Mouse (Mus musculus) heart, postnatal 0 days (tissue): ENCODE measurements around the gene Ptbp1. TPM values are rescaled to one million over a fixed set of nuclear protein-coding genes. Genes with fewer than 3 reads are reported as not detected.

Experiments
- ATAC-seq: fragments of 200-750 bp; cut with Nextera tagmentation; 2 replicates; pipeline ENCODE4 v1.8.0; 2017; ENCODE audit warnings: low read depth, moderate number of reproducible peaks, moderate library complexity; ENCODE audit not compliant: insufficient read depth
- DNase-seq: peaks from one replicate; pipeline ENCODE4 v3.0.0-alpha.2; 2016; ENCODE audit warnings: low spot score
- H3K27ac ChIP-seq: fragments of 300-500 bp; sonication (generic); 2 replicates; pipeline ENCODE4 v1.5.1; 2014; ENCODE audit warnings: low read depth, mild to moderate bottlenecking
- H3K27me3 ChIP-seq: fragments of 300-500 bp; sonication (generic); 2 replicates; pipeline ENCODE4 v1.6.1; 2014; ENCODE audit warnings: low read length, mixed read lengths; ENCODE audit not compliant: control insufficient read depth, insufficient read depth
- H3K36me3 ChIP-seq: fragments of 300-500 bp; sonication (generic); replicated peaks from 2 replicates; pipeline ENCODE4 v1.6.1; 2014; ENCODE audit warnings: low read length, mixed read lengths; ENCODE audit not compliant: control insufficient read depth, insufficient read depth
- H3K4me1 ChIP-seq: fragments of 300-500 bp; sonication (generic); 2 replicates; pipeline ENCODE4 v1.6.1; 2014; ENCODE audit warnings: antibody characterized with exemption; ENCODE audit not compliant: control insufficient read depth, insufficient read depth
- H3K4me2 ChIP-seq: fragments of 300-500 bp; sonication (generic); 2 replicates; pipeline ENCODE4 v1.6.1; 2014; ENCODE audit warnings: low read depth, mild to moderate bottlenecking, low read length, moderate library complexity
- H3K4me3 ChIP-seq: fragments of 300-500 bp; sonication (generic); 2 replicates; pipeline ENCODE4 v1.5.1; 2014; ENCODE audit warnings: low read depth, low read length
- H3K9ac ChIP-seq: fragments of 300-500 bp; sonication (generic); replicated peaks from 2 replicates; pipeline ENCODE4 v1.6.1; 2014; ENCODE audit warnings: low read depth, low read length, mixed read lengths
- H3K9me3 ChIP-seq: fragments of 300-500 bp; sonication (generic); replicated peaks from 2 replicates; pipeline ENCODE4 v1.6.1; 2016; ENCODE audit warnings: low read length; ENCODE audit not compliant: control insufficient read depth
- CTCF ChIP-seq: IDR thresholded peaks from 2 replicates; pipeline ENCODE4 v1.5.1; 2016; ENCODE audit warnings: antibody characterized with exemption, control low read depth, low read depth
- EP300 ChIP-seq: IDR thresholded peaks from 2 replicates; pipeline ENCODE4 v1.6.1; 2016; ENCODE audit warnings: antibody characterized with exemption, low read depth
- WGBS: fragments of 180-500 bp; shearing (Covaris S2); extraction: QIAGEN DNeasy Blood & Tissue Kit; methylation state at CpG from one replicate; pipeline ENCODE4 v1.1.7; 2014; 5-methylcytosine and 5-hydroxymethylcytosine counted together
- polyA plus RNA-seq: library from polyadenylated mRNA; unstranded; fragments of >200 nt; fragmentation: Nextera tagmentation; extraction: Ambion mirVana; gene quantifications from 2 replicates; pipeline ENCODE4 v1.2.1, GENCODE M21; 2015
- total RNA-seq: library from RNA; depleted of rRNA; stranded (reverse); fragments of >200 nt; gene quantifications from 2 replicates; pipeline ENCODE4 v1.2.3, GENCODE M21; 2014; ENCODE audit warnings: low replicate concordance

Gene Ptbp1
- total and polyA plus RNA-seq, 2 experiments from 2014 or later, result 40.4 to 186 TPM

GRCm38 (mm10) chr10:79856280-79856679, 2.1 kb downstream of the Ptbp1 start:
- peaks cover 55% of the 10 kb centered on the region for H3K4me1 ChIP-seq

GRCm38 (mm10) chr10:79856704-79857451, 2.7 kb downstream of the Ptbp1 start:
- H3K4me3 ChIP-seq, result peak overlapping the region; percentile 98
- H3K36me3 ChIP-seq, result peaks cover 45% of the 10 kb centered on the region
- H3K4me1 ChIP-seq, result peaks cover 55% of the 10 kb centered on the region
- peak overlapping the region; percentile 90 for H3K4me2 ChIP-seq
- H3K9me3 ChIP-seq, result no peaks in the 10 kb centered on the region
- H3K27me3 ChIP-seq, result no peaks in the 10 kb centered on the region
- DNase-seq, result no peak
- no peak for TF ChIP-seq CTCF
- 0 out of 2 replicates have a peak, but pooled peaks have one; percentile 10 for TF ChIP-seq EP300
- 7% methylated on average over 7 of the region's 7 CpGs for WGBS
- H3K27ac ChIP-seq, result peak overlapping the region; percentile 100
- ATAC-seq, result no peak
- peak overlapping the region; percentile 98 for H3K9ac ChIP-seq

More at GRCm38 (mm10) chr10:79856280-79856679, 2.1 kb downstream of the Ptbp1 start:
- H3K27me3 ChIP-seq, result no peaks in the 10 kb centered on the region
- DNase-seq (no peak), ATAC-seq (no peak)
- peak overlapping the region; percentile 100 for H3K27ac ChIP-seq
- peak overlapping the region; percentile 98 for H3K4me3 ChIP-seq
- peaks cover 39% of the 10 kb centered on the region for H3K36me3 ChIP-seq
- no peaks in the 10 kb centered on the region for H3K9me3 ChIP-seq
- TF ChIP-seq EP300 (no peak), CTCF (no peak)
- H3K9ac ChIP-seq, result peak overlapping the region; percentile 98
- H3K4me2 ChIP-seq, result peak overlapping the region; percentile 90
- WGBS, result 15% methylated on average over 6 of the region's 6 CpGs

- H3K27ac ChIP-seq, result peak overlapping the region; percentile 75
- peaks cover 52% of the 10 kb centered on the region for H3K4me1 ChIP-seq
- ATAC-seq (no peak), DNase-seq (peak; percentile 84)
- H3K36me3 ChIP-seq, result peaks cover 51% of the 10 kb centered on the region
- peak overlapping the region; percentile 98 for H3K9ac ChIP-seq
- H3K4me2 ChIP-seq, result peak overlapping the region; percentile 90
- H3K9me3 ChIP-seq, result no peaks in the 10 kb centered on the region
- WGBS, result 0% methylated on average over 4 of the region's 4 CpGs
- 0 out of 2 replicates have a peak, but pooled peaks have one; percentile 2 for TF ChIP-seq EP300
- no peak for TF ChIP-seq CTCF
- peak overlapping the region; percentile 98 for H3K4me3 ChIP-seq
- no peaks in the 10 kb centered on the region for H3K27me3 ChIP-seq
Measured at GRCm38 (mm10) chr10:79857452-79857811, 3.2 kb downstream of the Ptbp1 start.

GRCm38 (mm10) chr10:79857894-79858293, 3.7 kb downstream of the Ptbp1 start:
- ATAC-seq, result no peak
- H3K9ac ChIP-seq, result no peak overlapping the region
- TF ChIP-seq EP300 (no peak), CTCF (no peak)
- H3K36me3 ChIP-seq, result peaks cover 55% of the 10 kb centered on the region
- H3K27ac ChIP-seq, result peak overlapping the region; percentile 75
- peak overlapping the region; percentile 98 for H3K4me3 ChIP-seq
- peaks cover 47% of the 10 kb centered on the region for H3K4me1 ChIP-seq
- WGBS, result 56% methylated on average over 2 of the region's 2 CpGs
- H3K4me2 ChIP-seq, result peak overlapping the region; percentile 90
- no peak for DNase-seq
- H3K27me3 ChIP-seq, result no peaks in the 10 kb centered on the region
- no peaks in the 10 kb centered on the region for H3K9me3 ChIP-seq

GRCm38 (mm10) chr10:79858416-79859074, 4.3 kb downstream of the Ptbp1 start:
- H3K36me3 ChIP-seq, result peaks cover 62% of the 10 kb centered on the region
- H3K4me1 ChIP-seq, result peaks cover 43% of the 10 kb centered on the region
- DNase-seq, result peak; percentile 81
- peak overlapping the region; percentile 98; the same call in 1 of the 2 replicates for H3K4me3 ChIP-seq
- TF ChIP-seq EP300 (peak; percentile 54; the same call in 1 of the 2 replicates), CTCF (no peak)
- 19% methylated on average over 16 of the region's 17 CpGs for WGBS
- H3K27me3 ChIP-seq, result no peaks in the 10 kb centered on the region
- H3K27ac ChIP-seq, result peak overlapping the region; percentile 75
- no peak overlapping the region for H3K9ac ChIP-seq
- H3K9me3 ChIP-seq, result no peaks in the 10 kb centered on the region
- peak; percentile 12; the same call in 1 of the 2 replicates for ATAC-seq
- peak overlapping the region; percentile 90 for H3K4me2 ChIP-seq
